ENCODE assay signal across 11 mouse cellular contexts in genomic region chr7:133555786-133556492, GRCm38 (mm10). TPM values are rescaled to one million over a fixed set of nuclear protein-coding genes. Genes with fewer than 3 reads are reported as not detected.
DNase-seq lines count a peak whose midpoint lies in the region; ATAC-seq and TF ChIP-seq lines count a peak whose summit lies in the region.
"Had no signal": no experiment of that assay in that cellular context is flagged by ENCODE, and none has a peak within 500 bp of the region (broad histone marks: within the 10 kb centered on the region; RNA-seq: fewer than 3 reads in every experiment).

No protein-coding gene starts in this region.

- H3K9ac ChIP-seq in hindbrain, postnatal 0 days (replicated peaks; ENCODE audit: low read length), result no peak overlapping the region
- H3K9ac ChIP-seq in hindbrain, embryonic 12.5 days, result no peak overlapping the region
- H3K9ac ChIP-seq in ES-E14 (ENCODE audit: insufficient read depth, low read depth, low read length, poor library complexity, severe bottlenecking), result 0 out of 2 replicates have a peak overlapping the region, but pooled peaks have one; percentile 10
- no peak overlapping the region for H3K9ac ChIP-seq in kidney, embryonic 15.5 days
- no peak overlapping the region for H3K9ac ChIP-seq in liver, embryonic 12.5 days
- H3K9ac ChIP-seq: limb, embryonic 15.5 days had no signal

- H3K36me3 ChIP-seq in hindbrain, postnatal 0 days (ENCODE audit: insufficient read depth, low read length), result no peaks in the 10 kb centered on the region
- H3K36me3 ChIP-seq in hindbrain, embryonic 12.5 days, result no peaks in the 10 kb centered on the region
- H3K36me3 ChIP-seq in ES-E14 (ENCODE audit: control insufficient read depth, insufficient read depth, low read length, poor library complexity, severe bottlenecking), result no peaks in the 10 kb centered on the region
- no peaks in the 10 kb centered on the region for H3K36me3 ChIP-seq in kidney, embryonic 15.5 days
- H3K36me3 ChIP-seq in liver, embryonic 12.5 days, result no peaks in the 10 kb centered on the region
- no peaks in the 10 kb centered on the region for H3K36me3 ChIP-seq in forebrain, embryonic 10.5 days (replicated peaks)
- H3K36me3 ChIP-seq: limb, embryonic 15.5 days had no signal

- no peaks in the 10 kb centered on the region for H3K4me1 ChIP-seq in hindbrain, postnatal 0 days (ENCODE audit: insufficient read depth, low read length)
- no peaks in the 10 kb centered on the region for H3K4me1 ChIP-seq in hindbrain, embryonic 12.5 days
- peaks cover 0 to 4% of the 10 kb centered on the region in 2 experiments; a peak in 1 of 4 replicates for H3K4me1 ChIP-seq in ES-E14 (ENCODE audit: control insufficient read depth in 2 of 2, insufficient read depth in 2 of 2, low read length in 2 of 2, poor library complexity in 1 of 2)
- peaks cover 7% of the 10 kb centered on the region for H3K4me1 ChIP-seq in kidney, embryonic 15.5 days
- H3K4me1 ChIP-seq in liver, embryonic 12.5 days, result peaks cover 27% of the 10 kb centered on the region
- H3K4me1 ChIP-seq in forebrain, embryonic 10.5 days, result peaks cover 8% of the 10 kb centered on the region
- H3K4me1 ChIP-seq: limb, embryonic 15.5 days had no signal

- peak; percentile 50 for DNase-seq in hindbrain, postnatal 0 days (ENCODE audit: low spot score)
- DNase-seq in A20 (ENCODE audit: low read depth, low spot score) (peak; percentile 21), ES-E14 (ENCODE audit: low read depth, low spot score) (peak; percentile 50)
- no peak for DNase-seq in right cerebral cortex, postnatal 14 days
- DNase-seq in forebrain, embryonic 10.5 days (ENCODE audit: extremely low spot score, low spot score), result no peak

- no peak overlapping the region for H3K4me3 ChIP-seq in hindbrain, postnatal 0 days (ENCODE audit: low read length)
- H3K4me3 ChIP-seq in hindbrain, embryonic 12.5 days, result no peak overlapping the region
- H3K4me3 ChIP-seq in ES-E14 (ENCODE audit: insufficient read depth in 1 of 2, low read depth in 1 of 2, low read length in 2 of 2, poor library complexity in 1 of 2, severe bottlenecking in 1 of 2), result no peak overlapping the region
- no peak overlapping the region for H3K4me3 ChIP-seq in kidney, embryonic 15.5 days (replicated peaks)
- H3K4me3 ChIP-seq in liver, embryonic 12.5 days, result no peak overlapping the region
- H3K4me3 ChIP-seq in forebrain, embryonic 10.5 days, result no peak overlapping the region
- H3K4me3 ChIP-seq: limb, embryonic 15.5 days had no signal

- H3K27me3 ChIP-seq in hindbrain, postnatal 0 days (ENCODE audit: insufficient read depth, low read length), result no peaks in the 10 kb centered on the region
- no peaks in the 10 kb centered on the region for H3K27me3 ChIP-seq in hindbrain, embryonic 12.5 days
- no peaks in the 10 kb centered on the region for H3K27me3 ChIP-seq in kidney, embryonic 15.5 days
- no peaks in the 10 kb centered on the region for H3K27me3 ChIP-seq in liver, embryonic 12.5 days (replicated peaks)
- H3K27me3 ChIP-seq in forebrain, embryonic 10.5 days (ENCODE audit: poor library complexity, severe bottlenecking), result no peaks in the 10 kb centered on the region
- H3K27me3 ChIP-seq: limb, embryonic 15.5 days had no signal

- H3K4me2 ChIP-seq in hindbrain, postnatal 0 days (ENCODE audit: low read depth, low read length), result no peak overlapping the region
- no peak overlapping the region for H3K4me2 ChIP-seq in hindbrain, embryonic 12.5 days (replicated peaks)
- H3K4me2 ChIP-seq in kidney, embryonic 15.5 days, result no peak overlapping the region
- H3K4me2 ChIP-seq in liver, embryonic 12.5 days, result no peak overlapping the region
- H3K4me2 ChIP-seq: limb, embryonic 15.5 days had no signal

- no peak for ATAC-seq in hindbrain, postnatal 0 days
- ATAC-seq in hindbrain, embryonic 12.5 days (ENCODE audit: low FRiP score), result no peak
- no peak for ATAC-seq in kidney, embryonic 15.5 days (replicated peaks; ENCODE audit: low FRiP score)
- ATAC-seq in liver, embryonic 12.5 days, result no peak

- no peaks in the 10 kb centered on the region for H3K9me3 ChIP-seq in hindbrain, postnatal 0 days (ENCODE audit: low read length)
- no peaks in the 10 kb centered on the region for H3K9me3 ChIP-seq in hindbrain, embryonic 12.5 days (replicated peaks)
- H3K9me3 ChIP-seq in ES-E14 (ENCODE audit: control insufficient read depth, insufficient read depth, low read depth, low read length), result no peaks in the 10 kb centered on the region
- no peaks in the 10 kb centered on the region for H3K9me3 ChIP-seq in kidney, embryonic 15.5 days (replicated peaks)
- no peaks in the 10 kb centered on the region for H3K9me3 ChIP-seq in liver, embryonic 12.5 days (replicated peaks)
- H3K9me3 ChIP-seq in forebrain, embryonic 10.5 days, result no peaks in the 10 kb centered on the region
- H3K9me3 ChIP-seq: limb, embryonic 15.5 days had no signal

- in situ Hi-C loops in ES-E14 (cut with MboI; ENCODE audit: low sequenced_read_pairs in 2 of 2, unreplicated experiment in 2 of 2), result no loop called here

- 73% methylated on average over 8 of the region's 8 CpGs for WGBS in hindbrain, postnatal 0 days
- WGBS in hindbrain, embryonic 12.5 days, result 67% methylated on average over 8 of the region's 8 CpGs
- WGBS in kidney, embryonic 15.5 days, result 42% methylated on average over 8 of the region's 8 CpGs
- WGBS in liver, embryonic 12.5 days (ENCODE audit: insufficient replicate concordance), result 60% methylated on average over 8 of the region's 8 CpGs
- 70% methylated on average over 8 of the region's 8 CpGs for WGBS in forebrain, embryonic 10.5 days

- peak; percentile 65 for TF ChIP-seq CTCF in hindbrain, postnatal 0 days (IDR thresholded peaks at IDR 0.05; ENCODE audit: low read depth)

- no peak overlapping the region for H3K27ac ChIP-seq in hindbrain, postnatal 0 days
- no peak overlapping the region for H3K27ac ChIP-seq in hindbrain, embryonic 12.5 days
- H3K27ac ChIP-seq in ES-E14 (ENCODE audit: insufficient read depth, low read depth, low read length, poor library complexity, severe bottlenecking), result no peak overlapping the region
- H3K27ac ChIP-seq in kidney, embryonic 15.5 days, result peak overlapping the region; percentile 45; the same call in 1 of the 2 replicates
- H3K27ac ChIP-seq in liver, embryonic 12.5 days, result no peak overlapping the region
- no peak overlapping the region for H3K27ac ChIP-seq in forebrain, embryonic 10.5 days
- H3K27ac ChIP-seq: limb, embryonic 15.5 days had no signal

TF ChIP-seq in ES-E14, 5 proteins besides CTCF, POLR2A, EP300 and RAD21:
- TF ChIP-seq ZNF384 (IDR thresholded peaks at IDR 0.05; ENCODE audit: low read depth, low read length), result no peak
- TF ChIP-seq HCFC1 (IDR thresholded peaks at IDR 0.05; ENCODE audit: borderline replicate concordance, insufficient read depth, low read length), result no peak
- TF ChIP-seq CHD2 (IDR thresholded peaks at IDR 0.05; ENCODE audit: low read depth, low read length), result no peak
- TF ChIP-seq MAFK (IDR thresholded peaks at IDR 0.05; ENCODE audit: insufficient read depth, low read depth, low read length), result no peak
- TF ChIP-seq ZC3H11A (IDR thresholded peaks at IDR 0.05; ENCODE audit: borderline replicate concordance, low read depth, low read length), result no peak

RNA-seq across cellular contexts. Expression of gene Tex36, which starts 46.0 kb away (rescaled TPM):
- not detected in 2 replicates for total RNA-seq in hindbrain, postnatal 0 days (2014; rRNA removed)
- polyA plus RNA-seq in hindbrain, postnatal 0 days (2015; fragmentation: Nextera tagmentation; extraction: Ambion mirVana), result 0.25 TPM in 1 of 2 replicates, not detected in the other
- not detected in 2 replicates for polyA plus RNA-seq in hindbrain, embryonic 12.5 days (2016; fragmentation: Nextera tagmentation; extraction: Ambion mirVana)
- not detected in 2 replicates for total RNA-seq in ES-E14 (2012; rRNA removed)
- not detected in 2 replicates for polyA plus RNA-seq in kidney, embryonic 15.5 days (2015; fragmentation: Nextera tagmentation; extraction: Ambion mirVana)
- polyA plus RNA-seq in liver, embryonic 12.5 days (2016; fragmentation: Nextera tagmentation; extraction: Ambion mirVana), result not detected in 2 replicates
- polyA plus RNA-seq in forebrain, embryonic 10.5 days (2016; fragmentation: Nextera tagmentation; extraction: Ambion mirVana), result not detected in 2 replicates
- polyA plus RNA-seq: heart, embryonic 14.5 days; limb, embryonic 15.5 days; urinary bladder, adult 2 months had no signal

Comparison
In these comparisons a context has a peak if more than half of its experiments do, and no peak if none do; other contexts are left out.
1. DNase-seq: peak in hindbrain, postnatal 0 days (single experiment), A20 (single experiment) and ES-E14 (single experiment); none in right cerebral cortex, postnatal 14 days (single experiment) and forebrain, embryonic 10.5 days (single experiment).